Mouse (Mus musculus) brain, embryonic 14.5 days (tissue): ENCODE results near the gene Ephb6.

ENCODE experiments used
- CTCF ChIP-seq: fragments of 200-500 bp; IDR thresholded peaks from 2 replicates; pipeline ENCODE4 v1.5.1; 2012; ENCODE audit warnings: inconsistent platforms, mild to moderate bottlenecking, moderate library complexity, borderline replicate concordance; ENCODE audit not compliant: insufficient read depth, insufficient read length; ENCODE audit errors: extremely low read depth
- POLR2A ChIP-seq: fragments of 200-500 bp; IDR thresholded peaks from 2 replicates; pipeline ENCODE4 v1.6.1; 2012; ENCODE audit warnings: mild to moderate bottlenecking, inconsistent platforms, borderline replicate concordance; ENCODE audit not compliant: poor library complexity, insufficient read depth, insufficient read length, severe bottlenecking; ENCODE audit errors: extremely low read depth

DNA sequence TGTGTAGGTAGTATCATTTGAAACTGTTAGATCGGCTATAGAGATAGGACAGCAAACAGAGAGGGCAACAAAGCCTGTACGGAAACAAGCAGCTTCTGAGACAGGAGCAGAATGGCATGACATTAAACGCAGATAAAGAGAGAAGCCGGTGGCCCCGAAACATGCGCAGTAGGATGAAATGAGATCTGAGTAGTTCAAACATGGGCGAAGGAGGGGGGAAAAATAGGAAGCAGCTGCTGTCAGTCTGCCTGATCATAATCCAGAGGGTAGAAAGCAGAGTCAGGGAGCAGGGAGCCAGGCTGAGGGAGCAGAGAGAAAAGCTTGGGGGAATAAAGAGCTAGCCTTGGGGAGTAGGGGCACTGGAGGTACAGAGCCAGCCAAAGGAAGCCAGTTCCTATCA lies 24.0 kb upstream of the Ephb6 start:
- TF ChIP-seq POLR2A (no peak), CTCF (no peak)
